Mouse (Mus musculus): Measurements from ENCODE around the gene Psmd11. TPM values are rescaled to one million over a fixed set of nuclear protein-coding genes. Genes with fewer than 3 reads are reported as not detected.

The Psmd11 gene
- total and polyA plus RNA-seq, 3 experiments: 50.1 to 186 (median 109) TPM

GRCm38 (mm10) chr11:80521148-80521547, 92.7 kb downstream of the Psmd11 start:
- DNase-seq (ENCODE audit: low spot score) (no peak), ATAC-seq (ENCODE audit: extremely low read depth, insufficient number of reproducible peaks, low FRiP score, poor library complexity, severe bottlenecking) (no peak)
- Histone ChIP-seq H3K36me3 (replicated peaks) (no peaks in the 10 kb centered on the region), H3K4me1 (ENCODE audit: insufficient read depth, low read depth, low read length) (no peaks in the 10 kb centered on the region), H3K9me3 (replicated peaks) (no peaks in the 10 kb centered on the region), H3K27me3 (ENCODE audit: insufficient read depth, low read length) (peaks cover 12% of the 10 kb centered on the region), H3K4me3 (ENCODE audit: low read depth, low read length) (no peak overlapping the region; the same call in 1 of the 2 replicates)
- TF ChIP-seq CTCF (IDR thresholded peaks at IDR 0.05; ENCODE audit: low read depth, low read length) (no peak), TAL1 (conservative IDR thresholded peaks at IDR 0.05; ENCODE audit: low read depth, low read length) (no peak), GATA1 (IDR thresholded peaks at IDR 0.05; ENCODE audit: borderline replicate concordance, low read length) (no peak), GATA2 (IDR thresholded peaks at IDR 0.05; ENCODE audit: borderline replicate concordance, low read depth, low read length) (no peak), POLR2AphosphoS5 (IDR thresholded peaks at IDR 0.05; ENCODE audit: insufficient replicate concordance, low read depth, low read length) (no peak)

Other genes with a start within 250 kb of the Psmd11 start
- gene Rnf135, start 244.8 kb upstream of the Psmd11 start, total RNA-seq (2014; fragmentation: Nextera tagmentation): 9.6 and 10.4 TPM in 2 replicates
- gene Rnf135, start 244.8 kb upstream of the Psmd11 start, total RNA-seq (2017): 6.8 TPM in 2 replicates
- 4.0 and 5.3 TPM in 2 replicates for gene Rnf135, start 244.8 kb upstream of the Psmd11 start, polyA plus RNA-seq (2012)
- gene Rhot1, start 219.6 kb upstream of the Psmd11 start, total RNA-seq (2014; fragmentation: Nextera tagmentation): 80.3 and 87.3 TPM in 2 replicates
- 56.4 and 64.8 TPM in 2 replicates for gene Rhot1, start 219.6 kb upstream of the Psmd11 start, total RNA-seq (2017)
- 5.1 and 5.3 TPM in 2 replicates for gene Rhot1, start 219.6 kb upstream of the Psmd11 start, polyA plus RNA-seq (2012)
- not detected in 2 replicates for gene Rhbdl3, start 127.7 kb upstream of the Psmd11 start, total RNA-seq (2014; fragmentation: Nextera tagmentation)
- gene Rhbdl3, start 127.7 kb upstream of the Psmd11 start, total RNA-seq (2017): 0.06 and 0.44 TPM in 2 replicates
- 0.02 TPM in 1 of 2 replicates, not detected in the other for gene Rhbdl3, start 127.7 kb upstream of the Psmd11 start, polyA plus RNA-seq (2012)
- gene 5730455P16Rik, start 50.6 kb upstream of the Psmd11 start, total RNA-seq (2014; fragmentation: Nextera tagmentation): 14.4 and 18.8 TPM in 2 replicates
- 13.9 and 14.6 TPM in 2 replicates for gene 5730455P16Rik, start 50.6 kb upstream of the Psmd11 start, total RNA-seq (2017)
- 3.5 and 4.3 TPM in 2 replicates for gene 5730455P16Rik, start 50.6 kb upstream of the Psmd11 start, polyA plus RNA-seq (2012)
- 549 and 561 TPM in 2 replicates for gene Zfp207, start 45.3 kb upstream of the Psmd11 start, total RNA-seq (2014; fragmentation: Nextera tagmentation)
- 343 and 359 TPM in 2 replicates for gene Zfp207, start 45.3 kb upstream of the Psmd11 start, total RNA-seq (2017)
- 15.2 and 55.8 TPM in 2 replicates for gene Zfp207, start 45.3 kb upstream of the Psmd11 start, polyA plus RNA-seq (2012)
- gene Cdk5r1, start 48.4 kb downstream of the Psmd11 start, total RNA-seq (2014; fragmentation: Nextera tagmentation): 0.15 TPM in 1 of 2 replicates, not detected in the other
- gene Cdk5r1, start 48.4 kb downstream of the Psmd11 start, total RNA-seq (2017): 0.70 and 1.5 TPM in 2 replicates
- gene Cdk5r1, start 48.4 kb downstream of the Psmd11 start, polyA plus RNA-seq (2012): 0.65 and 1.5 TPM in 2 replicates

All from G1E (cell line).